Mouse (Mus musculus): ENCODE data around the gene U2af1l4. TPM values are rescaled to one million over a fixed set of nuclear protein-coding genes. Genes with fewer than 3 reads are reported as not detected.

The U2af1l4 gene
- polyA plus RNA-seq (2014; fragmentation: Illumina TruSeq; extraction: RNeasy Lipid Tissue Mini Kit (QIAGEN cat#74804)) = 8.5 TPM

DNA sequence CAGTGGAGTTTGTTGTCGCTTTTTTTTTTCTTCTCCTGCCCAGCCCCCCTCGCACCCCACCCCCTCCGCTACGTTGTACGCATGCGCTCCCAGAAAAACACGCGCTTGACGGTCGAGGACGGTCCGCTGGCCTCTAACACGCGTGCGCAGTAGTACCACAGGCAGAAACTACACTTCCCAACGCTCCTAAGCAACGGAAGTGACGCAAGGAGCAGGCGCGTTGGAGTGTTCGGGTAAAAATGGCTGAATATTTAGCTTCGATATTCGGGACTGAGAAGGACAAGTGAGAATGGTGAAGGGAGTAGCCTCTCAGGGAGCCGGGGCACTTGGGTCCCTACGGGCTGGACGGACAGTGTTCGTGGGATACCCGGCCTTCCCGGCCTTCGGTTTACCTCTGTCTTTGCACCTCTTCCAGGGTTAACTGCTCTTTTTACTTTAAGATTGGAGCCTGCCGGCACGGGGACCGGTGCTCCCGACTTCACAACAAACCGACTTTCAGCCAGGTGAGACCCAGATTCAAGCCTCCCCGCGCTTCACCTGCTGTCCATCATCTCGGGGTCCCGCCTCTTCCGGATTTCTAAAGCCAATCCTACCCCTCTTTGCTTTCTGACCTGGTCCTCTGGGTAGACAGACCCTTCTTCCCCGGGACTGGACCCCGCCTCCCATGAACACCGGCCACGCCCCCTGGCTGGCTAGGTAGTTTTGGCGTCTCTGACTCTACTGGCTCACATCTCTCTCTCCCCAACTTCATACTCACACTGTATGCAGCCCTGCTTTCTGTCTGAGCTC, at the start of gene U2af1l4, which contains the start of the genes Gm49396 and Psenen:
Gene U2af1l4 (plus strand): TSS at position 185 of the 789 bp plus-strand sequence.
Gene Gm49396 (plus strand): TSS at position 228 of the 789 bp plus-strand sequence.
Gene Psenen (minus strand): TSS at position 511 of the 789 bp plus-strand sequence.

GRCm38 (mm10) chr7:30534633-30535577, 28.2 kb upstream of the U2af1l4 start, which contains the start of gene Arhgap33:
Gene Arhgap33, minus strand, starts transcription at chr7:30535060.

GRCm38 (mm10) chr7:30552102-30553020, 10.7 kb upstream of the U2af1l4 start, which contains the start of the genes Hspb6 and Proser3:
Gene Hspb6, plus strand, starts transcription at chr7:30552178.
Gene Proser3, minus strand, starts transcription at chr7:30552299.

GRCm38 (mm10) chr7:30559443-30559954, 3.6 kb upstream of the U2af1l4 start, which contains the start of gene Lin37:
Gene Lin37, minus strand, starts transcription at chr7:30559838.

GRCm38 (mm10) chr7:30564970-30565571, 2.0 kb downstream of the U2af1l4 start, which contains the start of gene Igflr1:
Gene Igflr1, plus strand, starts transcription at chr7:30565427.

GRCm38 (mm10) chr7:30588676-30589434, 25.8 kb downstream of the U2af1l4 start, which contains the start of gene Kmt2b:
Gene Kmt2b, minus strand, starts transcription at chr7:30588726.

GRCm38 (mm10) chr7:30598786-30599185, 35.7 kb downstream of the U2af1l4 start, which contains the start of gene Zbtb32:
Gene Zbtb32, minus strand, starts transcription at chr7:30598909.

GRCm38 (mm10) chr7:30612654-30613402, 49.7 kb downstream of the U2af1l4 start, which contains the start of gene Upk1a:
Gene Upk1a, minus strand, starts transcription at chr7:30612847.

Other genes starting within 250 kb of the U2af1l4 start
- gene Syne4, start 248.5 kb upstream of the U2af1l4 start, polyA plus RNA-seq (2014; fragmentation: Illumina TruSeq; extraction: RNeasy Lipid Tissue Mini Kit (QIAGEN cat#74804)) = 1.7 TPM
- 0.51 TPM for gene E130208F15Rik, start 241.6 kb upstream of the U2af1l4 start, polyA plus RNA-seq (2014; fragmentation: Illumina TruSeq; extraction: RNeasy Lipid Tissue Mini Kit (QIAGEN cat#74804))
- gene Sdhaf1, start 239.4 kb upstream of the U2af1l4 start, polyA plus RNA-seq (2014; fragmentation: Illumina TruSeq; extraction: RNeasy Lipid Tissue Mini Kit (QIAGEN cat#74804)) = 1.3 TPM
- gene Lrfn3, start 200.5 kb upstream of the U2af1l4 start, polyA plus RNA-seq (2014; fragmentation: Illumina TruSeq; extraction: RNeasy Lipid Tissue Mini Kit (QIAGEN cat#74804)) = 0.40 TPM
- gene Tyrobp, start 149.5 kb upstream of the U2af1l4 start, polyA plus RNA-seq (2014; fragmentation: Illumina TruSeq; extraction: RNeasy Lipid Tissue Mini Kit (QIAGEN cat#74804)) = 5.6 TPM
- gene Hcst, start 143.4 kb upstream of the U2af1l4 start, polyA plus RNA-seq (2014; fragmentation: Illumina TruSeq; extraction: RNeasy Lipid Tissue Mini Kit (QIAGEN cat#74804)) = not detected
- 0.23 TPM for gene Nfkbid, start 141.6 kb upstream of the U2af1l4 start, polyA plus RNA-seq (2014; fragmentation: Illumina TruSeq; extraction: RNeasy Lipid Tissue Mini Kit (QIAGEN cat#74804))
- 0.63 TPM for gene Aplp1, start 117.8 kb upstream of the U2af1l4 start, polyA plus RNA-seq (2014; fragmentation: Illumina TruSeq; extraction: RNeasy Lipid Tissue Mini Kit (QIAGEN cat#74804))
- not detected for gene Kirrel2, start 105.6 kb upstream of the U2af1l4 start, polyA plus RNA-seq (2014; fragmentation: Illumina TruSeq; extraction: RNeasy Lipid Tissue Mini Kit (QIAGEN cat#74804))
- not detected for gene Nphs1, start 105.0 kb upstream of the U2af1l4 start, polyA plus RNA-seq (2014; fragmentation: Illumina TruSeq; extraction: RNeasy Lipid Tissue Mini Kit (QIAGEN cat#74804))
- not detected for gene Prodh2, start 69.7 kb upstream of the U2af1l4 start, polyA plus RNA-seq (2014; fragmentation: Illumina TruSeq; extraction: RNeasy Lipid Tissue Mini Kit (QIAGEN cat#74804))
- 0.23 TPM for gene Arhgap33, start 28.2 kb upstream of the U2af1l4 start, polyA plus RNA-seq (2014; fragmentation: Illumina TruSeq; extraction: RNeasy Lipid Tissue Mini Kit (QIAGEN cat#74804))
- 22.5 TPM for gene Hspb6, start 11.1 kb upstream of the U2af1l4 start, polyA plus RNA-seq (2014; fragmentation: Illumina TruSeq; extraction: RNeasy Lipid Tissue Mini Kit (QIAGEN cat#74804))
- 2.0 TPM for gene Proser3, start 11.0 kb upstream of the U2af1l4 start, polyA plus RNA-seq (2014; fragmentation: Illumina TruSeq; extraction: RNeasy Lipid Tissue Mini Kit (QIAGEN cat#74804))
- 5.0 TPM for gene Lin37, start 3.5 kb upstream of the U2af1l4 start, polyA plus RNA-seq (2014; fragmentation: Illumina TruSeq; extraction: RNeasy Lipid Tissue Mini Kit (QIAGEN cat#74804))
- gene Gm49396, start within 50 bp of the U2af1l4 start, polyA plus RNA-seq (2014; fragmentation: Illumina TruSeq; extraction: RNeasy Lipid Tissue Mini Kit (QIAGEN cat#74804)) = 1.1 TPM
- gene Psenen, start 326 bp downstream of the U2af1l4 start, polyA plus RNA-seq (2014; fragmentation: Illumina TruSeq; extraction: RNeasy Lipid Tissue Mini Kit (QIAGEN cat#74804)) = 24.5 TPM
- not detected for gene Igflr1, start 2.1 kb downstream of the U2af1l4 start, polyA plus RNA-seq (2014; fragmentation: Illumina TruSeq; extraction: RNeasy Lipid Tissue Mini Kit (QIAGEN cat#74804))
- 4.7 TPM for gene Kmt2b, start 25.4 kb downstream of the U2af1l4 start, polyA plus RNA-seq (2014; fragmentation: Illumina TruSeq; extraction: RNeasy Lipid Tissue Mini Kit (QIAGEN cat#74804))
- gene Zbtb32, start 35.6 kb downstream of the U2af1l4 start, polyA plus RNA-seq (2014; fragmentation: Illumina TruSeq; extraction: RNeasy Lipid Tissue Mini Kit (QIAGEN cat#74804)) = not detected
- gene Upk1a, start 49.5 kb downstream of the U2af1l4 start, polyA plus RNA-seq (2014; fragmentation: Illumina TruSeq; extraction: RNeasy Lipid Tissue Mini Kit (QIAGEN cat#74804)) = 0.34 TPM
- gene Cox6b1, start 62.9 kb downstream of the U2af1l4 start, polyA plus RNA-seq (2014; fragmentation: Illumina TruSeq; extraction: RNeasy Lipid Tissue Mini Kit (QIAGEN cat#74804)) = 586 TPM
- gene Etv2, start 72.6 kb downstream of the U2af1l4 start, polyA plus RNA-seq (2014; fragmentation: Illumina TruSeq; extraction: RNeasy Lipid Tissue Mini Kit (QIAGEN cat#74804)) = not detected
- not detected for gene Rbm42, start 87.0 kb downstream of the U2af1l4 start, polyA plus RNA-seq (2014; fragmentation: Illumina TruSeq; extraction: RNeasy Lipid Tissue Mini Kit (QIAGEN cat#74804))
- gene Haus5, start 101.7 kb downstream of the U2af1l4 start, polyA plus RNA-seq (2014; fragmentation: Illumina TruSeq; extraction: RNeasy Lipid Tissue Mini Kit (QIAGEN cat#74804)) = 1.1 TPM
- gene Pmis2, start 108.3 kb downstream of the U2af1l4 start, polyA plus RNA-seq (2014; fragmentation: Illumina TruSeq; extraction: RNeasy Lipid Tissue Mini Kit (QIAGEN cat#74804)) = not detected
- not detected for gene 2200002J24Rik, start 135.6 kb downstream of the U2af1l4 start, polyA plus RNA-seq (2014; fragmentation: Illumina TruSeq; extraction: RNeasy Lipid Tissue Mini Kit (QIAGEN cat#74804))
- gene Atp4a, start 148.9 kb downstream of the U2af1l4 start, polyA plus RNA-seq (2014; fragmentation: Illumina TruSeq; extraction: RNeasy Lipid Tissue Mini Kit (QIAGEN cat#74804)) = not detected
- 12.8 TPM for gene Tmem147, start 166.2 kb downstream of the U2af1l4 start, polyA plus RNA-seq (2014; fragmentation: Illumina TruSeq; extraction: RNeasy Lipid Tissue Mini Kit (QIAGEN cat#74804))
- gene Gapdhs, start 180.4 kb downstream of the U2af1l4 start, polyA plus RNA-seq (2014; fragmentation: Illumina TruSeq; extraction: RNeasy Lipid Tissue Mini Kit (QIAGEN cat#74804)) = not detected
- gene Sbsn, start 188.2 kb downstream of the U2af1l4 start, polyA plus RNA-seq (2014; fragmentation: Illumina TruSeq; extraction: RNeasy Lipid Tissue Mini Kit (QIAGEN cat#74804)) = 1.2 TPM
- gene Dmkn, start 200.5 kb downstream of the U2af1l4 start, polyA plus RNA-seq (2014; fragmentation: Illumina TruSeq; extraction: RNeasy Lipid Tissue Mini Kit (QIAGEN cat#74804)) = 16.0 TPM
- not detected for gene Krtdap, start 224.6 kb downstream of the U2af1l4 start, polyA plus RNA-seq (2014; fragmentation: Illumina TruSeq; extraction: RNeasy Lipid Tissue Mini Kit (QIAGEN cat#74804))